Mouse (Mus musculus): ENCODE data around the gene Tomm70a.
A peak's percentile ranks its signal among the peaks of the same experiment; 100 is the strongest.
"Not testable (repeated sequence)": the region's sequence is repeated elsewhere in the genome, so short reads cannot be mapped to it uniquely, and the experiment has no call there.

Gene Tomm70a

GRCm38 (mm10) chr16:57144741-57145140, 23.2 kb downstream of the Tomm70a start:
- no peak for DNase-seq (ENCODE audit: low spot score in 2 of 2)

DNA sequence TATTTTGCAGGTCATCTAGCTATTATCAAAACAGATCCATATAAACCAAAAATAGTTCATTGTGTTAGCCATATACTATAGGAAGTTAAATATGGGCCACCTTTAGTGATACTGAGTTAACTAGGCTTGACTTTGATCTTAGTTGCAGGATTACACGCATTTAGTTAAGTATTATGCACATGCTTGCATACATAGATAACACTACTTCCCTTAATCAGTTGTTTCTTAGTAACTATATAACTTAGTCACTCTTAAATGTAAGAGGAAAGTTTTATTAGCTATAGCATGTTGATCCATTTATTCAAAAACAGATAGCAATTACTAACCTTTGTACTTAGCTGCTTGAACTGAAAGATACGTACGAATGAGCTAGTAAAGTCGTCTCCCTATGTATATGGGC, 29.9 kb downstream of the Tomm70a start:
- DNase-seq (ENCODE audit: low spot score in 2 of 2), result no peak

DNA sequence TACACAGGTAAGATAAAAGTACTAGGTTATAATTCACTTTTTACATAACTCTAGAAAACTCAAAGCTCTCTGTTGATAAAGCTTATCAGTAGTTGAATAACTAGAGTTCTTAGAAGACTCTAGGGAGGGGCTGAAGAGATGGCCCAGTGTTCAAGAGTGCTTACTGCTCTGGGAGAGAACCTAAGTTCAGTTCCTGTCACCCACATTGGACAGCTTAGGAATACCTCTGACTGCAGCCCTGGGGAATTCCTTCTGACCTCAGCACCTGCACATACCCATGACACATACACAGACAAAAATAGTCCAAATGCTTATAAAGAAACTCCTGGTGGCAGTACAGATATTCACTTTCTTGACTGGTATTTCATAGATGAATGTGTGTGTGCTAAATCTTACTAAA, 34.4 kb downstream of the Tomm70a start:
- DNase-seq (ENCODE audit: low spot score in 2 of 2), result no peak

- DNase-seq (ENCODE audit: low spot score in 2 of 2), result no peak
Observed at GRCm38 (mm10) chr16:57157076-57157475, 35.6 kb downstream of the Tomm70a start.

DNA sequence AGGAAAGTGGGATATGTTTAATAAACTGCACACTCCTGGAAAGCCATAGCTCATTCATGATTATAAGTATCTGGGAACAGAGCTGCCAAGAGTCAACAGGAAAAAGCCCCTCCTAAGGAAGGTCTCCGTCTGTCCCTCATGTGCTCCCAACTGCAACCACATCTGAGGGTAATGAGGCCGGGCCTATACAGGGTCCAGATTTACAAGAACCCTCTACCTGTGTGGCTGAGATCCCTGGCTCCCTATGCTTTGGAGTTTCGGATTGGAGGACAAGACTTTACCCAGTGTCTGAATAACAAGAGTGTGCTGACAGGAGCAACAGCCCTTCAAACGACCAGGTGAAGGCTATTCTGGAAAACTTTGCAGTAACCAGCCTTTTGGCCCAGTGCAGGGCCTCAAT, 36.2 kb downstream of the Tomm70a start:
- no peak for DNase-seq (ENCODE audit: low spot score in 2 of 2)

DNA sequence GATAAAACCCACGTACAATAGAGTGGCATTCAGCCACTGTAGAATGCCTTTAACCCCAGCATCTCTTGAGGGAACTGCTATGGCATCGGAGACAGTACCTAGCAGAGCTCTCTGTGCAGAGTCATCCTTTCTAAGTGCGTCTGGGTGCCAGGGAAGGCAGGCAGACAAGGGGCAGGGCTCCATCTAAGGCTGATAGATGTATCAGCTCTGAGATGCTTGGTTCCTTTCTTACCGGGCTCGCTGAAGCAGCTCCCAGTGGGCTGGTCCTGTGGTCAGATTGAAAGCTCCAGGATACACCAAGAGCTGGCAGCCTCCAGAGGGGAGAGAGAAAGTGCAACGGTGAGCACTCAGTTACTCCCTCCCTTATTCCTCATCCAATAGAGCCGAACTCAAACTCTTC, 38.3 kb downstream of the Tomm70a start:
- no peak for DNase-seq (ENCODE audit: low spot score in 2 of 2)

- no peak for DNase-seq (ENCODE audit: low spot score in 2 of 2)
Observed at GRCm38 (mm10) chr16:57162841-57163240, 41.3 kb downstream of the Tomm70a start.

DNA sequence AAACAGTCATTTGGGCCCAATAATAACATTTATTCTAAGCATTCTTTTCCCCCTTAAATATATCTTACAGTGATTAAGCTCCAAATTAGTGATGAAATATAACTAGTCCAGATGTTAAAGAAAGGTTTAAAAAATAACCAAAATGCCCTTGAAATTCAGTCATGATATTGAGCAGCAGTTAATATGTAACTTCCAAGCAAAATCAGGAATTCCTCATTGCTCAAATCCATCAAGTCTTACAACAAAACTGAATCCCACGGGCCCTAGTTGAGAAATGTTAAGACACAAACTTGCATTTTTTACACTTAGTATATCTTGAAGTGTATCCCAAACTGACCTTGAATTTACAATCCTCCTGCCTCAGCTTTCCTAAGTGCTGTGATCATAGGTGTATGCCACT, 42.2 kb downstream of the Tomm70a start:
- DNase-seq (ENCODE audit: low spot score in 2 of 2), result no peak

- no peak for DNase-seq (ENCODE audit: low spot score in 2 of 2)
Observed at GRCm38 (mm10) chr16:57165157-57165556, 43.7 kb downstream of the Tomm70a start.

- no peak for DNase-seq (ENCODE audit: low spot score in 2 of 2)
Observed at GRCm38 (mm10) chr16:57166086-57166485, 44.6 kb downstream of the Tomm70a start.

DNA sequence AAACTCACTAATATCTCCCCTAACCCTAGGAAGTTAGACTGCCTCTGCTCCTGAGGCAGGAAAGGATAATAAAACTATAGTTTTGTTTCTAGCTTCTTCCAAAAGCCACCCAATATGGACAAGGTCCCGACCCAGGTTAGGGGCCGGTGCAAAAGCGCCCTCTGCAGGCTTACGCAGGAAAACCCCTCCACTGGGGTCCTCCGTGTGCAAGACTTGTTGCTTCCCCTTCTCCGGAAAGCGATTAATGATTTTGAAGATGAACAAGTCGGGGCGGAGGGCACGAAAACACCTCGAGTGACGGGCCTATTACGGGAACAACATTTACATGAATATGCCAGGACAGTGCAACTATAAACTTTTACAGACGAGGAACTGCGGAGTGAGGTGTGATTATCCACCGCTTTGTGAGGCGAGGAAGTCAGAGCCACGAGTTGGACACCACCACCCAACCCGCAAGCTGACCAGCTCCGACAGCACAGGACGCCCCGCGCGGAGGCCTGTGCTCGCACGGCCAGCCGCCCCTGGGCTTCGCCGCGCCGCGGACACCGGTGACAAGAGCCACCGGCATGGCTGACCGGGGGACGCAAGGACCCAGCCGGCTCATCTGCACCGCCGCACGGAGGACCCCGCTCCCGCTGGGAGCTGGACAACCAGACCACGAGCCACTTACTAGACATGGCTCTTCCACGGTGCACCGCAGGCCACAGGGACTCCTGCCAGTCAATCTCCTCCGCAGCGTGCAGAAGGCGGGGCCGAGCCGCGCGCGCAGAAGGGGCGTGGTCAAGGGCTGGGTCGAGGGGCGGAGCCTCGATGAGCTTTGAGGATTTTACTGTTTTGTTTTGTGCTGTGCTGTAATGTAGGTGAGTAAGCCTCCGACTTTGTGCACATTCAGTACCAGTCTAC, 45.4 kb downstream of the Tomm70a start, which contains the start of gene Nit2:
Gene Nit2 (minus strand): TSS at position 731 of the 903 bp plus-strand sequence.
- DNase-seq (ENCODE audit: low spot score in 2 of 2), result peak; percentile 92 to 94

DNA sequence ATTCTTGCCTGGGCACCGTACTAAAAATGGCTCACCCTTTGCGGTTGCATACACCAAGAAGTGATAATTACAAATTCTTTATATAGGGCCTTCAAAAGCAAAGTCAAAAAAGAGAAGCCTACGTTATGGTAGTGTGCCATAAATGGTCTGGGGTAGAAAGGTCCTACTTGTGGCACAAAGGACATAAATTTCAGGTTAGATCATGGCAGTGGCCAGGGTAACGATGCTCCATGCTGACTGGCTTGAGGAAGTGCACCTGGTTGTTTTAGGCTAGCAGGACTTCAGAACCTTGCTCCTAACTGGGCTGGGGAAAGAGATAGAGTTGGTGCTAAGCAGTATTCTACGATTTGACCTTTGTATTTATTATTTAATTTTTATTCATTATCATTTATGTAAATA, 46.0 kb downstream of the Tomm70a start:
- DNase-seq (ENCODE audit: low spot score in 2 of 2), result no peak

- DNase-seq (ENCODE audit: low spot score in 2 of 2), result no peak
Observed at GRCm38 (mm10) chr16:57168236-57168635, 46.7 kb downstream of the Tomm70a start.

GRCm38 (mm10) chr16:57171161-57171560, 49.7 kb downstream of the Tomm70a start:
- no peak for DNase-seq (ENCODE audit: low spot score in 2 of 2)

- peak in 1 of 2 experiments; percentile 42 for DNase-seq (ENCODE audit: low spot score in 2 of 2)
Observed at GRCm38 (mm10) chr16:57171570-57171969, 50.1 kb downstream of the Tomm70a start.

DNA sequence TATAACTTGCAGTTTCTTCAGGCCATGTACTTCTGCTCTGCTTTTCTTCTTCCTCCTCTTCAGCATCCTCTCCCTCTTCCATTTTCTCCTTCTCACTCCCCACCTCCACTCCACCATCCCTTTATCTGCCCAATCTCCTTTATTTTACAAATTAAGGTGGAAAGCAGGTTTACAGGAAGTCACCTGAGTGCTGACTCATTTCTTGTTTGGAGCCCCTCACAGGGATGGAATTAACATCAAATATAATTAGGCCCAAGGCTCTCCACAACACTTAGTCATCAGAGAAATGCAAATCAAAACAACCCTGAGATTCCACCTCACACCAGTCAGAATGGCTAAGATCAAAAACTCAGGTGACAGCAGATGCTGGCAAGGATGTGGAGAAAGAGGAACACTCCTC, 53.0 kb downstream of the Tomm70a start:
- not testable (repeated sequence) for DNase-seq (ENCODE audit: low spot score in 2 of 2)

- DNase-seq (ENCODE audit: low spot score in 2 of 2), result no peak
Observed at GRCm38 (mm10) chr16:57175751-57176150, 54.2 kb downstream of the Tomm70a start.

DNA sequence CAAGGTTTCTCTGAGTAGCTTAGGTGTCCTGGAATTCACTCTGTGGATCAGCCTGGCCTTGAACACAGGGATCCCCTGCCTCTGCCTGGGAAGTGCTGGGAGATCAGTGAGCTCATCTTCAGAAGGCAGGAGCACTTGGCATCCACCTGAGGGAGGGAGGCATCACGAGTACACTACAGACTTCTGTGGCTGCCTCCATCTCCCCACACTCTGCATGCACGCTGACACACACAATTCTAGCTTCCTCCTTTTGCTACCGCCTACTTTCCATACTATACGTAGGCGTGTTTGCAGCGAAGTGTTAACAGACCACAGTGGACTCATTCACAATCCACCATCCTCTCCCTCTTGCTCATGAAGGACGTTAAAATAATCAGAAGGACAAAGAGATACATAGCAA, 54.8 kb downstream of the Tomm70a start:
- DNase-seq (ENCODE audit: low spot score in 2 of 2), result peak; percentile 68

GRCm38 (mm10) chr16:57177254-57177653, 55.8 kb downstream of the Tomm70a start:
- DNase-seq (ENCODE audit: low spot score in 2 of 2), result peak in 1 of 2 experiments; percentile 55

DNA sequence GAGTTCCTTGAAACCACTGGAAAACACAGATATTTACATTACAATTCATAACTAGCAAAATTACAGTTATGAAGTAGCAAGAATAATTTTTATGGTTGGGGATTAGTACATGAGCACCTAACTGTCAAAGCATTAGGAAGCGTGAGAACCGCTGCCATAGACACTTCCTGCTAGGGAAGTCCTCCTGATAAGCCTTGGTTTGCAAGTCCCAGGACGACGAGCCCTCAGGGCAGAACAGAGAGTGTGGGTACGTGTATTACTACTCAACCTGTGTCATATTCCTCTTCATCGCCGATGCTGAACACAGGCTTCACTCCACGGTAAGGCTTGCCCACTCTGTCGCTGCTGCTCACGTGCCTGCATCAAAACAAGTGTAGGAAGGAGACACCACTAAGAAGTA, 56.2 kb downstream of the Tomm70a start:
- DNase-seq (ENCODE audit: low spot score in 2 of 2), result no peak

DNA sequence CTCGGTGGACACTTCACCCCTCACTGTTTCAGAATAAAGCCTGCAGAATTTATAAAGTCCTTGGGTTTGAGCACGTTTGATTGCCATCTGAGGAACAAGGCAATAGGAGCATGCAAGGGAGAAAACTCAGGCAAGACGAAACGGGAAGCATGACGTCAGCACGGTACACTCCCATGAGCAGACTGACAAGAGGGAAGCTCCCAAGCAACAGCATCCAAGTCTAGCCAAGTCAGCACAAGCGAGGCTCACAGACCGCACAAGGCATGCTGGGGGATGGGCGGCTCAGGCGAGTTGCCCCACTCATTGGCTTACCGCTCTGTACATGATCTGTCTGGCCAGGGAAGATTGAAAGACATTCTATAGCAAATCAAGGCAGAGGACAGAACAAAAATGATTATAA, 59.7 kb downstream of the Tomm70a start:
- DNase-seq (ENCODE audit: low spot score in 2 of 2), result no peak

GRCm38 (mm10) chr16:57182037-57182436, 60.5 kb downstream of the Tomm70a start:
- DNase-seq (ENCODE audit: low spot score in 2 of 2), result no peak

DNA sequence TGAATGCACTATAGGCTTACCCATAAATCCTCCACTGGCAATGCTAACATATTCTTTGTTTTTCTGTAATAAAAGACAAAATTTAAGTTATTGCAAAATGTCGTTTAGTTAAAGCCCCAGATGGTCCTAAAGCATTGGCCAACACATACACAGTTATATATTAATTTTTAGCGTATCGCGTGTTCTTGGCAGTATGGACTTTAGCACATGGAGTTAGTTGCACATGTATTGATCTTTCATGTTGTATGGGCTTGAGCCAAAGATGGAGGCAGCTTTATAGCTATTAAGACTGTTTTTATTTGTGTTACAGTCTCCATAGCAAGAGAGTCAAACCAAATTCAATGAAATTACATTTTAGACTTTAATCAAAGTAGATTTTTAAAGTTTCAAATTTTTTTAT, 65.1 kb downstream of the Tomm70a start:
- DNase-seq (ENCODE audit: low spot score in 2 of 2), result no peak

DNA sequence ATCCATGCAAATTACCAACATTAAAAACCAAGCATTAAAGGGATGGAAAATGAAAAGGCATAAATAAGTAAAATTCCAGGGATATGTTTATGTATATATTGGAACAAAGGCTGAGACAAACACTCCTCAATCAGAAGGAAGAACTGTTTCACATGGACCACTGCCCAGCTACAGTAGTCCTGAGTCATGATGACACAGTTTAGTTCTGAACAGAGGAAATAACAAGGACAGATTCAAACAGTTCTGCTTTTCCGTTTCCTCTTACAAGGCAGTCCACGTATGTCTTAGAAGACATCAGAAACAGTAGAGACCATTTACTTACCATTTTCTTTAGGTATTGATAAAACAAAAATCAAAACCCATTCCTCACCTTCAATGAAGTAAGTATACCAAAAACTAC, 68.0 kb downstream of the Tomm70a start:
- no peak for DNase-seq (ENCODE audit: low spot score in 2 of 2)
